Mouse (Mus musculus) heart, adult 18-20 months (tissue): ENCODE data around the gene Nelfcd. TPM values are rescaled to one million over a fixed set of nuclear protein-coding genes. Genes with fewer than 3 reads are reported as not detected.

ENCODE experiments used
- DNase-seq, 2 experiments: peaks; one replicate each; pipeline ENCODE4 v3.0.0; 2021 to 2022; ENCODE audit warnings: mixed read lengths in 1 of 2
- total RNA-seq, 2 experiments: library from RNA; stranded (reverse); gene quantifications; 2 replicates each; pipeline ENCODE4 v1.2.3; 2021

Gene Nelfcd
- total RNA-seq, 2 experiments from 2014 or later = 27.9 to 29.7 TPM

DNA sequence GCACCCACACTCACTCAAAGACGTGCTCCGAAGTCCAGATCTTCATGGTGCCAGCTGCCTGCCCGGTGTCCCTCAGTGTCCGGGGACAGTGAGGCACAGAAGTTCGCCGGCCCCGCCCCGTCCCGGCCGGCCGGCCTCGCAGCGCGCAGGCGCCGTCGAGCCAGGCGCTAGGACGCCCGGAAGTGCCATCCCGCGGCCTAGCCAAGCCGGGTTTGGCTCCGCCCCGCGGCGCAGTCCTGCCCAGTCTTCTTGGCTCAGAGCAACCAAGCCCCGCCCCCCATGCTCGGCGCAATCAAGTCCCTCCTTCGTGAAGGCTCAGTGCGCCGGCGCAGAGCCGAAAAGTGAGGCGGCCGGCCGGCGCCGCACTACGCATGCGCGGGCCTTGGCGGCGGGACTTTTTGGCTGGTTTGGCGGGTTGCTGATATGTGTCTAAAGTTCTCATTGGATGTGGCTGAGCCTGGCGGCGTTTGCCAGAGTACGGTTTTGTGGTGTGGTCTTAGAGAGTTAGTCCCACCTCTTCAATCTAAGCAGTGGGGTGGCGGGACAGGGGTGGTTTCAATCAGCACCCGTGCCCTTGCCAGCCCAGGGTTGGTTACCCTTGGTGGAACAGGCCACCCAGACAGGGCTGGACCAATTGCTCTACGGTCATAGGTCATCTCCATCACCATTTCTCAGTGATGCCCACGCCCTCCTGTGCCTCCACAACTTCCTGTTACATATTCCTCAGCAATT lies 57.4 kb downstream of the Nelfcd start, which contains the start of gene Prelid3b:
TSS of gene Prelid3b (minus strand) at position 264 of the 732 bp plus-strand sequence.
- peak; percentile 99 for DNase-seq

DNA sequence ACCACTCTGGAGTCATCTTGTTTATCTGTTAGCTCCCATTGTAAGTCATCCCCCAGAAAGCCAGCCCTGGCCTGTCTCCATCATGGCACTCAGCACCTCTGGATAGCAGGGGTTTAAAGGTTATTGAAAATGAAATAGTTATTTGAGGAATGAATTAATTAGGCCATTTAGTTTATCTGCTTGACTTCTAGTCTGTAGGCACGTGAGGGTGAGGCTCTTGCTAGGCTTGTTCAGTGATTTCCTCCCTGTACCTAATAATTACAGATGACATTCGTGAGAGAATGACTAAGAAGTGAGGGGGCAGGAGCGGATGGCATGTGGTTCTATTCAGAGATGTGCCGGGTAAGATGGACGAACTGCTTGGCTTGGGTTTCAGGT lies 57.9 kb downstream of the Nelfcd start:
- no peak for DNase-seq

Other genes starting within 250 kb of the Nelfcd start
- 1,000 to 10,000 TPM; 1,194 to 1,253 TPM for gene Gnas, start 131.5 kb upstream of the Nelfcd start, total RNA-seq
- gene Gm20721, start 69.1 kb upstream of the Nelfcd start, total RNA-seq = 1 to 10 TPM; 1.8 to 2.3 TPM
- 10 to 100 TPM; 30.0 to 40.1 TPM for gene Ctsz, start 23.2 kb downstream of the Nelfcd start, total RNA-seq
- 1 to 10 TPM; 3.5 to 4.5 TPM for gene Tubb1, start 34.9 kb downstream of the Nelfcd start, total RNA-seq
- 1,000 to 10,000 TPM; 1,683 to 1,862 TPM for gene Atp5e, start 48.3 kb downstream of the Nelfcd start, total RNA-seq
- gene Prelid3b, start 57.3 kb downstream of the Nelfcd start, total RNA-seq = 10 to 100 TPM; 55.5 to 60.0 TPM
- under 1 TPM; 0.07 to 0.59 TPM for gene Zfp831, start 227.7 kb downstream of the Nelfcd start, total RNA-seq